Mouse (Mus musculus) olfactory bulb, adult 2 months (tissue): ENCODE results near the gene Gemin2. TPM values are rescaled to one million over a fixed set of nuclear protein-coding genes. Genes with fewer than 3 reads are reported as not detected.

ENCODE experiments used
- H3K27ac ChIP-seq: fragments of 200-500 bp; 2 replicates; pipeline ENCODE4 v1.5.1; 2012; ENCODE audit warnings: low read depth, low read length; ENCODE audit not compliant: insufficient read depth
- H3K4me1 ChIP-seq: fragments of 200-500 bp; 2 replicates; pipeline ENCODE4 v1.6.1; 2012; ENCODE audit warnings: low read length; ENCODE audit not compliant: control insufficient read depth, insufficient read depth
- H3K4me3 ChIP-seq: fragments of 200-500 bp; 2 replicates; pipeline ENCODE4 v1.5.1; 2012; ENCODE audit warnings: mild to moderate bottlenecking, low read depth, low read length, moderate library complexity; ENCODE audit not compliant: insufficient read depth
- CTCF ChIP-seq: fragments of 200-500 bp; IDR thresholded peaks from 2 replicates; pipeline ENCODE4 v1.5.1; 2012; ENCODE audit warnings: low read depth, mild to moderate bottlenecking, low read length, moderate library complexity; ENCODE audit not compliant: insufficient read depth
- POLR2A ChIP-seq: fragments of 200-500 bp; IDR thresholded peaks from 2 replicates; pipeline ENCODE4 v1.6.1; 2012; ENCODE audit warnings: mild to moderate bottlenecking, low read depth, low read length, moderate library complexity; ENCODE audit not compliant: insufficient read depth
- WGBS: fragments of 180-500 bp; shearing (Covaris S2); methylation state at CpG from one replicate; pipeline ENCODE4 v1.1.7; 2018; 5-methylcytosine and 5-hydroxymethylcytosine counted together
- polyA plus RNA-seq: library from polyadenylated mRNA; stranded (reverse); fragments of >200 nt; gene quantifications from 2 replicates; pipeline ENCODE4 v1.2.4, GENCODE M21; 2012; ENCODE audit warnings: low replicate concordance; ENCODE audit not compliant: missing spikeins, insufficient read depth, insufficient read length

Gene Gemin2
- polyA plus RNA-seq, 1 experiment: not detected

DNA sequence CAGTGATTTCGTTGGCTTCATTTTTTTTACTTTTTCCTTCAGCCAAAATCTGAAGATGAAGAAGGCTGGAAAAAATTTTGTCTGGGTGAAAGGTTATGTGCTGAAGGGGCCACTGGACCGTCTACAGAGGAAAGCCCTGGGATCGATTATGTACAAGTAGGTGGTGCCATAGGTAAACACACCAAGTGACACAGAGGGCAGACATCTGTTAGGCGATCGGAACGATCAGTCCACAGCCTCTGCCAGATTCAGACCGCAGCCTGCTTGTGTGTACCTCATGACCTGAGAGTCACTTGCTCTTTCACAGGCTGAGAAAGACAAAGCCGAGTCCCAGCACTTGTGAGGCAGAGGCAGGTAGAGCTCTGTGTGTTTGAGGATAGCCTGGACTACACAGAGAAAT lies 4.8 kb downstream of the Gemin2 start:
- H3K4me3 ChIP-seq: no peak overlapping the region
- H3K27ac ChIP-seq: no peak overlapping the region
- 88% methylated on average over 8 of the region's 8 CpGs for WGBS
- TF ChIP-seq POLR2A (no peak), CTCF (no peak)
- H3K4me1 ChIP-seq: no peaks in the 10 kb centered on the region

DNA sequence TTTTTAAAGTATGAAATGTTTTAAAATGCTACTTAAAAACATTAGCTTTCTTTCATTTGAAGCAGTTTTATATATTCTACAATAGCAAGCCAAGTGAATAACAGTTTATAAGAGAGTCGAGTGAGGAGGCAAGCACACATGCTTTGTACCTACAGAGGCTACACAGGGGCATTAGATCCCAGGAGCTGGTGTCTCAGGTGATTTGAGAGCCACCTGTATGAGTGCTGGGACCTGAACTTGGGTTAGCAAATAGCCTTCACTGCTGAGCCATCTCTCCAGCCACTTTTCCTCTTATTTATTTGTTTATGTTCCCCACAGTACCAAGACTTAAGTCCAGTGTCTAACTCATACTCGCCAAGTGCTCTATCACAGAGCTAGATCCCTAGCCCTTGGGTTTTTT lies 6.7 kb downstream of the Gemin2 start:
- Histone ChIP-seq H3K27ac (no peak overlapping the region), H3K4me1 (no peaks in the 10 kb centered on the region), H3K4me3 (no peak overlapping the region)
- TF ChIP-seq POLR2A: no peak
- TF ChIP-seq CTCF: no peak
- WGBS: 90% methylated on average over 2 of the region's 2 CpGs

DNA sequence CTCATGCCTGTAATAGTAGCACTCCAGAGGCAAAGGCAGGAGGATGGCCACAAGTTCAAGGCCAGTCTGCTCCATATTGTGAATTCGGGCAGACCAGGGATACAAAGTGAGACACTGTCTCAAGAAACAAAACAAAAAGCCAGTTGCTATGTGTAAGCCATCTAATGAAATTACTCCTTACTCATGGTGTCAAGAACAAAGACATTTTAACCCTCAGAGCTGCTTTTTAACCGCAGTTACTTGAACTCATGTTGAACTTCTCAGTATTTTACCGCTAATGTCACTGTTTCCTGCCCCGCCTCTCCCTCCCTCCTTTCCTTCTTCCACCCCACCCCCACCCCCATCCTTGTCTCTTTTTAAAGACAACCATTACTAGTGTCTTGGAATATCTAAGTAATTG lies 8.1 kb downstream of the Gemin2 start:
- 87% methylated on average over 4 of the region's 4 CpGs for WGBS
- no peaks in the 10 kb centered on the region for H3K4me1 ChIP-seq
- H3K4me3 ChIP-seq: no peak overlapping the region
- H3K27ac ChIP-seq: no peak overlapping the region
- TF ChIP-seq POLR2A (no peak), CTCF (no peak)

DNA sequence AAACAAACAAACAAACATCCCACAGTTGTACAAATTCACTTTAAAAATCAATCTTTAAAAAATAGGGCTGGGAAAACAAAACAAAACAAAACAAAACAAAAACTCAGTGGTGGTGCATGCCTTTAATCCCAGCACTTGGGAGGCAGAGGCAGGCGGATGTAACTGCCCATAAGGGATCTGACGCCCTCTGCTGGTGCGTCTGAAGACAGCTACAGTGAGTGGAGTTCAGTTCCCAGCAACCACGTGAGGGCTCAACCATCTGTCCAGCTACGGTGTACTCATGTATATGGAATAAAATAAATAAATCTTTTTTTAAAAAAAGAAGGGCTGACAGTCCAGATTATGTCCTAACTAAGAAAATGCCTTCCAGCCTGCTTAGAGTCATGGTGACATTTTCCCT lies 18.9 kb downstream of the Gemin2 start:
- WGBS: 73% methylated on average over 5 of the region's 5 CpGs
- H3K4me1 ChIP-seq: no peaks in the 10 kb centered on the region
- no peak overlapping the region for H3K27ac ChIP-seq
- no peak overlapping the region for H3K4me3 ChIP-seq
- TF ChIP-seq POLR2A: no peak
- no peak for TF ChIP-seq CTCF

DNA sequence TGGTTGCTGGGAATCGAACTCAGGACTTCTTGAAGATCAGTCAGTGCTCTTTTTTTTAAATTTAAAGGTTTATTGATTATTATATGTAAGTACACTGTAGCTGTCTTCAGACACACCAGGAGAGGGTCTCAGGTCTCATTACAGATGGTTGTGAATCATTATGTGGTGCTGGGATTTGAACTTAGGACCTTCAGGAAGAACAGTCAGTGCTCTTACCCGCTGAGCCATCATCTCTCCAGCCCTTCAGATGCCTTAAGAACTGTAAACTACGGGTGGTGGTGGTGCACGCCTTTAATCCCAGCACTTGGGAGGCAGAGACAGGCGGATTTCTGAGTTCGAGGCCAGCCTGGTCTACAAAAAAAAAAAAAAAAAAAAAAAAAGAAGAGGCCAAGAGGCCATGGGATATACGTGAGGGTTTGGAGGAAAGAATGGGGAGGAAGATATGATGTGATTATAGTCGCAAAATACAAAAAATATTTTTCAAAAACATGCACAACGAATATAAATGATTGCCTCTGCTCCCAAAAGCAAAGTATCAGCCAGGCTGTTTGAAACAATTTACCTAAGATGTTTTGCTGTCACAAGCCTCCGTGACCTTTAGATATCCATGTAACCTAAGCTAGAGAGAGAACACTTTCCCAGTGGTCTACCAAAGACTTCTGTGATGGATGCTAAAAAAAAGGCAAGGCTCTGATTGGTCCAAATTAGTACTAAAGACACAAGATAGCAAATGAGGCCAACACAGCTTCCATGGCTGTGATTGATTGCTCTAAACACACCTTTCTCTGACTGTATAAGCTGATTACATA lies 26.2 kb downstream of the Gemin2 start:
- H3K27ac ChIP-seq: no peak overlapping the region
- WGBS: 70% methylated on average over 10 of the region's 10 CpGs
- 0 out of 2 replicates have a peak, but pooled peaks cover 3% of the 10 kb centered on the region for H3K4me1 ChIP-seq
- TF ChIP-seq CTCF (no peak), POLR2A (no peak)
- H3K4me3 ChIP-seq: no peak overlapping the region

DNA sequence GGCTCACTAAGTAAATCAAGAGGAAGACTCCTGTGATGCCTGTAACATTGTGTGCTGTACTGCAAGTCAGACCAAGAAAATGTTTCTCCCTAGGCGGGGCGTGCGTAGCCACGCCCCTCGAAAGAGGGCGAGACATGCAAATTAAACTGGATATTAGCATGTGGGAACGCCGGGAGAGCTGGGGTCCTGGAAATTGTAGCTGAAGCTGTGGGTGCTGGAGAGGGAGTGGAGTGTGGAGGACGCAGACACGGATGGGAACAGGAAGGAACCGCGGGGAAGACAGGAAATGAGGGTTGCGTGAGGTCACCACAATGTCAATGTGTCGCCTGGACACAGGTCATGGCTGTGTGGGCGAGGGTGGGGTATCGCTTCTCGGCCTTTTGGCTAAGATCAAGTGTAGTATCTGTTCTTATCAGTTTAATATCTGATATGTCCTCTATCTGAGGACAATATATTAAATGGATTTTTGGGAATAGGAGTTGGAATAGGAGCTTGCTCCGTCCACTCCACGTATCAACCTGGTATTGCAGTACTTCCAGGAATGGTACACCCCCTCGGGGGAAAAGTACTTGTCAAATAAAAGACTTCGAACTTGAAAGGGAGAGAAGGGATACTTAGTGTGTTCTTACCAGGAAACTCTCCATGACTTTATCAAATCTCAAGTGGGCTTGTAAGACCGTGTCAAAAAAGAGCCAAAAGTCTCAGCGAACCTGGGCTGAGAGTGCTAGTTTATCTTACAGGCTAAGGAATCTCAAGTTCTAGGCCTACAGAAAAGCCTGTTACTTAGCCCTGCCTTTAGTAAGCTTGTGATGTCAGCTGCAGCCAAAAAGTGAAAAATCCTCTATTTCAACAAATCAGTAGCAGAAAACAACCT lies 27.0 kb downstream of the Gemin2 start:
- Histone ChIP-seq H3K4me3 (no peak overlapping the region), H3K27ac (no peak overlapping the region), H3K4me1 (0 out of 2 replicates have a peak, but pooled peaks cover 3% of the 10 kb centered on the region)
- WGBS: 15% methylated on average over 23 of the region's 23 CpGs
- TF ChIP-seq POLR2A: no peak

DNA sequence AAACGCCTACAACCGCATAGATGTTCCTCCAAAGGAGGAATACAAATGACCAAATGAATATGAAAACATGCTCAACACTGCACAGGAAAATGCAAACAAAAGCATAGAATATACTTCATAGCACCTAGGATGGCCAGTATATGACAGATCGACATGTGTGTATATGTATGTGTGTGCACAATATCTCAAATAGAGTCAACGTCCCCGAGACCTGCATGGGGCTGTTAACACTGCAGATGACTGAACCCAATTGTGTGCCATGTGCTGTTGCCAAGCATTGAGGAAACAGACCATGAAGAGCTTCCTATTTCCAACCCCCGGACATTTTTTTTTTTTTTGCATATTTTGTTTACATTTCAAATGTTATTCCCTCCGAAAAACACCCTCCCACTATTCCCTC lies 27.7 kb downstream of the Gemin2 start:
- TF ChIP-seq POLR2A (no peak), CTCF (no peak)
- WGBS: 34% methylated on average over 7 of the region's 7 CpGs
- Histone ChIP-seq H3K27ac (no peak overlapping the region), H3K4me1 (0 out of 2 replicates have a peak, but pooled peaks cover 3% of the 10 kb centered on the region), H3K4me3 (no peak overlapping the region)

DNA sequence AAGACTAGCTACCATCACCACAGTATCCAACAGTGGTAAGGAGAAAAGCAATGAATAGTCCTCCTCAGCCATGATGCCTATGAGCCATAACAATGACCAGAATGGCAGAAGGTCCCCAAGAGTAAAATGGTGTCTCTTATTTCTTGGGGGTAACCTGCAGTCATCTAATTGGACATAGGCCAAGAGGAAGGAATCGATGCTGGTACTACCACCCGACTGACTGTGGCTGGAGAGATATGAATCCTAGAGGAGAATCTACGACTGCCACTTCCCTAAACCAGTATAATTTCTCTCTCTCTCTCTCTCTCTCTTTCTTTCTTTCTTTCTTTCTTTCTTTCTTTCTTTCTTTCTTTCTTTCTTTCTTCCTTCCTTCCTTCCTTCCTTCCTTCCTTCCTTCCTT lies 39.3 kb downstream of the Gemin2 start:
- WGBS: 94% methylated on average over 3 of the region's 3 CpGs
- Histone ChIP-seq H3K4me1 (peaks cover 3% of the 10 kb centered on the region; the same call in 1 of the 2 replicates), H3K27ac (no peak overlapping the region), H3K4me3 (no peak overlapping the region)
- TF ChIP-seq POLR2A (no peak), CTCF (no peak)

DNA sequence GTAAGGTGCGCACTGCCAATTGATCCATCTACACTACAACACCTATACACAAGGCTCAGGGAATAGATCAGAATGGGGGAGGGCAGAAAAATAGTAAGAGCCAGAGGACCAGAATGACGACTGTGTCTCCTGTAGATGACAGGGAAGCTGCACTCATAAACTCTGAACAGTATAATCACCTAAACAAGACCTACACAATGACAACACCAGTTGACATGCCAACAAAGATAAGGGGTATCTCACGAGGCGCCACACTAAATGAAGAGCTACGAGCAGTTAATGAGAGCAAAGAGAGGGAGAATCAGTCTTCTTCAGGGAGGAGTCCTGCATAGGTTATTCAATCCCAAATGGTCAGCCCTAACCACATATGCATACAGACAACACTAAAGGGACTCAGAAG lies 40.0 kb downstream of the Gemin2 start:
- WGBS: 94% methylated on average over 5 of the region's 5 CpGs
- no peak overlapping the region for H3K27ac ChIP-seq
- TF ChIP-seq CTCF (no peak), POLR2A (no peak)
- peaks cover 3% of the 10 kb centered on the region; the same call in 1 of the 2 replicates for H3K4me1 ChIP-seq
- H3K4me3 ChIP-seq: no peak overlapping the region
